Mouse (Mus musculus): Measurements from ENCODE around the gene Eps8. TPM values are rescaled to one million over a fixed set of nuclear protein-coding genes. Genes with fewer than 3 reads are reported as not detected.
A peak's percentile ranks its signal among the peaks of the same experiment; 100 is the strongest.
"Not testable (repeated sequence)": the region's sequence is repeated elsewhere in the genome, so short reads cannot be mapped to it uniquely, and the experiment has no call there.

Eps8 gene
- polyA plus RNA-seq, 1 experiment from 2014 or later = 33.4 TPM

- H3K4me2 ChIP-seq (ENCODE audit: low read depth, low read length) = no peak overlapping the region
- H3K4me3 ChIP-seq (replicated peaks; ENCODE audit: low read length) = no peak overlapping the region
- 83% methylated on average over 7 of the region's 7 CpGs for WGBS
- no peaks in the 10 kb centered on the region for H3K4me1 ChIP-seq (ENCODE audit: control insufficient read depth, insufficient read depth, low read length)
- 0 out of 2 replicates have a peak, but pooled peaks cover 4% of the 10 kb centered on the region for H3K36me3 ChIP-seq (ENCODE audit: control insufficient read depth, insufficient read depth, low read length)
- no peaks in the 10 kb centered on the region for H3K9me3 ChIP-seq (replicated peaks; ENCODE audit: control insufficient read depth, low read length)
- no peak overlapping the region for H3K27ac ChIP-seq (ENCODE audit: low read length)
- ATAC-seq (ENCODE audit: insufficient read depth, low FRiP score) = no peak
- no peaks in the 10 kb centered on the region for H3K27me3 ChIP-seq (ENCODE audit: control insufficient read depth, insufficient read depth, low read length)
- H3K9ac ChIP-seq (ENCODE audit: low read length) = no peak overlapping the region
Observed at GRCm38 (mm10) chr6:137482891-137483290, 171.8 kb downstream of the Eps8 start.

DNA sequence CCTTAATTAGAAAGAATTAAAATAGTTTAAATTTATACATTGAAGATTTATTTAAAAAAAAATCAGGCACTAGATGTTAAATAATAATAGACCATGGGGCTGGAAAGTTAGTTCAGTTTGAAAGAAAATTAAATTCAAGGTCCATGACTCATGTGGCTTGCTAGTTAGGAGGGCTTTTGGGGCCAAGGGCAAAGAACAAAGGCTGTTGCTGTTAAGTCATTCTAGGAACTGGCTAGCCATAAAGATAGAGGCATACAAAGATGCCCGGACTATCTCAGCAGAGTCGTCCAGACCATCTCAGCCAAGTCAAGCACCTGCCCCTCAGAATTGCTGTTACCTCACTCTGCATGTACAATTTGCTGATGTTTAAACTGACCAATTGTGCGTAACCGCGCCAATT lies 179.0 kb downstream of the Eps8 start:
- H3K27ac ChIP-seq (ENCODE audit: low read length); H3K4me2 ChIP-seq (ENCODE audit: low read depth, low read length); H3K36me3 ChIP-seq (ENCODE audit: control insufficient read depth, insufficient read depth, low read length); H3K4me1 ChIP-seq (ENCODE audit: control insufficient read depth, insufficient read depth, low read length); H3K27me3 ChIP-seq (ENCODE audit: control insufficient read depth, insufficient read depth, low read length); H3K9me3 ChIP-seq (replicated peaks; ENCODE audit: control insufficient read depth, low read length); H3K4me3 ChIP-seq (replicated peaks; ENCODE audit: low read length); H3K9ac ChIP-seq (ENCODE audit: low read length); ATAC-seq (ENCODE audit: insufficient read depth, low FRiP score): not testable (repeated sequence)
- 97% methylated on average over 5 of the region's 5 CpGs for WGBS

GRCm38 (mm10) chr6:137473433-137473832 lies 181.2 kb downstream of the Eps8 start:
- no peak for ATAC-seq (ENCODE audit: insufficient read depth, low FRiP score)
- Histone ChIP-seq H3K9ac (ENCODE audit: low read length) (no peak overlapping the region), H3K4me3 (replicated peaks; ENCODE audit: low read length) (no peak overlapping the region), H3K4me2 (ENCODE audit: low read depth, low read length) (no peak overlapping the region), H3K27me3 (ENCODE audit: control insufficient read depth, insufficient read depth, low read length) (no peaks in the 10 kb centered on the region), H3K4me1 (ENCODE audit: control insufficient read depth, insufficient read depth, low read length) (peaks cover 11% of the 10 kb centered on the region), H3K36me3 (ENCODE audit: control insufficient read depth, insufficient read depth, low read length) (no peaks in the 10 kb centered on the region), H3K27ac (ENCODE audit: low read length) (no peak overlapping the region), H3K9me3 (replicated peaks; ENCODE audit: control insufficient read depth, low read length) (peaks cover 6% of the 10 kb centered on the region; the same call in 1 of the 2 replicates)
- WGBS = 71% methylated on average over 1 of the region's 1 CpGs

GRCm38 (mm10) chr6:137472129-137472528 lies 182.5 kb downstream of the Eps8 start:
- H3K27me3 ChIP-seq (ENCODE audit: control insufficient read depth, insufficient read depth, low read length) = no peaks in the 10 kb centered on the region
- H3K4me3 ChIP-seq (replicated peaks; ENCODE audit: low read length) = no peak overlapping the region
- H3K36me3 ChIP-seq (ENCODE audit: control insufficient read depth, insufficient read depth, low read length) = no peaks in the 10 kb centered on the region
- H3K4me1 ChIP-seq (ENCODE audit: control insufficient read depth, insufficient read depth, low read length) = peaks cover 11% of the 10 kb centered on the region
- 85% methylated on average over 9 of the region's 9 CpGs for WGBS
- H3K27ac ChIP-seq (ENCODE audit: low read length) = no peak overlapping the region
- no peak overlapping the region for H3K4me2 ChIP-seq (ENCODE audit: low read depth, low read length)
- no peak for ATAC-seq (ENCODE audit: insufficient read depth, low FRiP score)
- H3K9ac ChIP-seq (ENCODE audit: low read length) = no peak overlapping the region
- peaks cover 6% of the 10 kb centered on the region; the same call in 1 of the 2 replicates for H3K9me3 ChIP-seq (replicated peaks; ENCODE audit: control insufficient read depth, low read length)

DNA sequence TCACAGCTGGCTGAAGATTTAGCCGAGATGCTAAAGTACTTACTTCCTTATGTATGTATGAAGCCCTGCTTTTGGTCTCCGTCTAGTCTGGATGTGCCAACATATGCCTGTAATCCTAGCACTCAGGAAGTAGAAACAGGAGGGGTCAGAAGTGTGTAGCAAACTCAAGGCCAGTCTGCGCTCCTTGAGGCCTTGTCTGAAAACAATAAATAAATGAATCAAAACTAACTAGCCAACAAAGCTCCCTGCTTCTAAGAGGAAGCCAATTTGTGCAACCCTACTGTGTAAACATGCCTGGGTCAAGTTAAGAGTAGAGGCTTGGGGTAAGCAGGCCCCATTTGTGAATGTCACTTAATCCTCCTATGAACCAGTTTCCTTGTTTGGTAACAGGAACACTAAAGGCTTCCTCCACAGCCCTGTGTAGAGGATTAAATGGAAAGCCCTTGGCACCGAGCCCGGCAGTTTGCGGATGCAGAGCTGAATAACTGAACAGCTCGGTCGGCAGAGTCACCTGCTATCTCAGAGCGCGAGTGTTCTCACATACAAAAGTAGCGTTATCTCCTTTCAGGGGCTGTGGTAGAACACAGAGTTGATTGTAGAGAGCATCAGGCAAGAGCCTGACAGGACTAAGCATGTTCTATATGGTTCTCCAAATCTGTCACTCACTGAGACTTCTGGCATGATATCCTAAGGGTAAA lies 183.6 kb downstream of the Eps8 start:
- H3K36me3 ChIP-seq (ENCODE audit: control insufficient read depth, insufficient read depth, low read length) = no peaks in the 10 kb centered on the region
- WGBS = 10% methylated on average over 11 of the region's 11 CpGs
- H3K4me3 ChIP-seq (replicated peaks; ENCODE audit: low read length) = no peak overlapping the region
- no peak overlapping the region for H3K9ac ChIP-seq (ENCODE audit: low read length)
- H3K4me1 ChIP-seq (ENCODE audit: control insufficient read depth, insufficient read depth, low read length) = peaks cover 11% of the 10 kb centered on the region
- H3K27me3 ChIP-seq (ENCODE audit: control insufficient read depth, insufficient read depth, low read length) = no peaks in the 10 kb centered on the region
- peaks cover 4% of the 10 kb centered on the region; the same call in 1 of the 2 replicates for H3K9me3 ChIP-seq (replicated peaks; ENCODE audit: control insufficient read depth, low read length)
- H3K27ac ChIP-seq (ENCODE audit: low read length) = peak overlapping the region; percentile 85
- H3K4me2 ChIP-seq (ENCODE audit: low read depth, low read length) = no peak overlapping the region; the same call in 1 of the 2 replicates
- peak; percentile 91 for ATAC-seq (ENCODE audit: insufficient read depth, low FRiP score)

- Histone ChIP-seq H3K27me3 (ENCODE audit: control insufficient read depth, insufficient read depth, low read length) (no peaks in the 10 kb centered on the region), H3K36me3 (ENCODE audit: control insufficient read depth, insufficient read depth, low read length) (no peaks in the 10 kb centered on the region), H3K9ac (ENCODE audit: low read length) (no peak overlapping the region), H3K4me1 (ENCODE audit: control insufficient read depth, insufficient read depth, low read length) (peaks cover 16% of the 10 kb centered on the region), H3K4me3 (replicated peaks; ENCODE audit: low read length) (no peak overlapping the region), H3K9me3 (replicated peaks; ENCODE audit: control insufficient read depth, low read length) (peaks cover 4% of the 10 kb centered on the region; the same call in 1 of the 2 replicates), H3K27ac (ENCODE audit: low read length) (no peak overlapping the region), H3K4me2 (ENCODE audit: low read depth, low read length) (no peak overlapping the region)
- ATAC-seq (ENCODE audit: insufficient read depth, low FRiP score) = no peak
- WGBS = 97% methylated on average over 4 of the region's 4 CpGs
Observed at GRCm38 (mm10) chr6:137469541-137469940, 185.1 kb downstream of the Eps8 start.

DNA sequence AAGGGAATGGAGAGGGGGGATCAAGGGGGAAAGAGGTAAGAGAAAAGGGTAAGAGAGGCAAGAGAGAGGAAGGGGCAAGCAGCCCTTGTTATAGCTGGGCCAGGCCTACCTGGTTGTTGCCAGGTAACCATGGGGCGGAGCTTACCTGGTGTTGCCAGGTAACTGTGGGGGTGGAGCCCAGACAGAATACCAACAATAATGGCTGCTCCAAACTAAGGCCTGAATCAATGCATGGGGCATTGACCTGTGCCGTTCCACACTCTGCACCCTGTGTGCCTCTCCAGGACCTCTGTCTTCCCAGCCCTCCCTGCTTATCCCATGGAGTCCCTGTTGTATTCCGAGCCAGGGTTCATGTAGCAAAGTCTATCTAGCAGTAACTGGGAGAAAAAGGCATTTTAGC lies 187.0 kb downstream of the Eps8 start:
- WGBS = 86% methylated on average over 3 of the region's 3 CpGs
- Histone ChIP-seq H3K27ac (ENCODE audit: low read length) (no peak overlapping the region), H3K9ac (ENCODE audit: low read length) (no peak overlapping the region), H3K27me3 (ENCODE audit: control insufficient read depth, insufficient read depth, low read length) (no peaks in the 10 kb centered on the region), H3K36me3 (ENCODE audit: control insufficient read depth, insufficient read depth, low read length) (no peaks in the 10 kb centered on the region), H3K9me3 (replicated peaks; ENCODE audit: control insufficient read depth, low read length) (peaks cover 4% of the 10 kb centered on the region; the same call in 1 of the 2 replicates), H3K4me3 (replicated peaks; ENCODE audit: low read length) (no peak overlapping the region), H3K4me1 (ENCODE audit: control insufficient read depth, insufficient read depth, low read length) (peaks cover 16% of the 10 kb centered on the region), H3K4me2 (ENCODE audit: low read depth, low read length) (no peak overlapping the region)
- ATAC-seq (ENCODE audit: insufficient read depth, low FRiP score) = no peak

DNA sequence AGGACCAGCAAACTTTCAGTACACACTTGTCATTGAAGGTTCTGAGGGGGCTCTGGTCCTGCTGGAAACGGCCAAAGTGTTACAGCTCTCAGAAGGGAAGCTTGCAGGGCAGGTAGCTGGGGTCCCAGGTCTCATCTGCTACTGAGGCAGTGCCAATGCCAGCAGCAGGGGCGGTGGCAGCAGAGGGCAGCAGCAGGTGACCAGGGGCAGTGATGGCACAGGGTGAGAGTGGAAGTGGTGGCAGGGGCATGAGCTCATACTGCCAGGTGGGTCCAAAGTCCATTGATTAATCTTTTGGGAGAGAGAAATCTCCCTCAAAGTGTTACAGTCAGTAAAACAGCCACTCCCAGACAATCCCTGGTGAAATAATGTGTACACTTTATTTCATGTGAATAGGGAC lies 188.4 kb downstream of the Eps8 start:
- H3K9ac ChIP-seq (ENCODE audit: low read length) = no peak overlapping the region
- 64% methylated on average over 2 of the region's 2 CpGs for WGBS
- H3K27me3 ChIP-seq (ENCODE audit: control insufficient read depth, insufficient read depth, low read length) = no peaks in the 10 kb centered on the region
- no peak overlapping the region for H3K27ac ChIP-seq (ENCODE audit: low read length)
- no peak for ATAC-seq (ENCODE audit: insufficient read depth, low FRiP score)
- no peak overlapping the region for H3K4me2 ChIP-seq (ENCODE audit: low read depth, low read length)
- H3K4me3 ChIP-seq (replicated peaks; ENCODE audit: low read length) = no peak overlapping the region
- H3K36me3 ChIP-seq (ENCODE audit: control insufficient read depth, insufficient read depth, low read length) = no peaks in the 10 kb centered on the region
- H3K4me1 ChIP-seq (ENCODE audit: control insufficient read depth, insufficient read depth, low read length) = peaks cover 14% of the 10 kb centered on the region
- peaks cover 4% of the 10 kb centered on the region; the same call in 1 of the 2 replicates for H3K9me3 ChIP-seq (replicated peaks; ENCODE audit: control insufficient read depth, low read length)

DNA sequence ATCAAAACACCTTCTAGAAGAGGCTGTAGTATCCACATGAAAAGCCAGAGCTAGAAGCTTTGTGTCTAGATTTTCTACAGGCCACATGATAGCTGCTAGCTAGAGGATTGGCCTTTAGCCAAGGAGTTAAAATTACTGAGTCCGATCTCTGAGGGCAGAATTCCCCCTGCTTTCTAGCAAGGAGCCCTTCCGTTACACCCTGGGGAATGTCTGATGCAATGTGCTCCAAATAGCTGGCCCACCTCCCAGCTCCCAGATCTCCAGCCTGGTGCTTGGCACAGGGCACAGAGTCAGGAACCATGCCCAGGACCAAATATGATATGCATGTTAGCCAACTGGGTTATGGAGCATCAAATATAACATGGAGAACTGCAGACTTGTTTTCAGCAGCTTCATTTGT lies 189.4 kb downstream of the Eps8 start:
- H3K4me3 ChIP-seq (replicated peaks; ENCODE audit: low read length) = no peak overlapping the region

More for the DNA sequence above, 189.4 kb downstream of the Eps8 start:
- Histone ChIP-seq H3K27me3 (ENCODE audit: control insufficient read depth, insufficient read depth, low read length) (no peaks in the 10 kb centered on the region), H3K9ac (ENCODE audit: low read length) (no peak overlapping the region), H3K4me2 (ENCODE audit: low read depth, low read length) (no peak overlapping the region), H3K4me1 (ENCODE audit: control insufficient read depth, insufficient read depth, low read length) (peaks cover 5% of the 10 kb centered on the region), H3K36me3 (ENCODE audit: control insufficient read depth, insufficient read depth, low read length) (no peaks in the 10 kb centered on the region), H3K9me3 (replicated peaks; ENCODE audit: control insufficient read depth, low read length) (peaks cover 4% of the 10 kb centered on the region; the same call in 1 of the 2 replicates), H3K27ac (ENCODE audit: low read length) (peak overlapping the region; percentile 0; the same call in 1 of the 2 replicates)
- 21% methylated on average over 2 of the region's 2 CpGs for WGBS
- peak; percentile 79; the same call in 1 of the 2 replicates for ATAC-seq (ENCODE audit: insufficient read depth, low FRiP score)

All from stomach, embryonic 16.5 days (tissue).